Mouse (Mus musculus) testis, adult 2 months (tissue): ENCODE measurements around the gene Zfyve16.

Experiments used
- CTCF ChIP-seq: fragments of 200-500 bp; IDR thresholded peaks from 2 replicates; pipeline ENCODE4 v1.5.1; 2012; ENCODE audit warnings: low read depth, mild to moderate bottlenecking, inconsistent platforms, low read length, moderate library complexity; ENCODE audit not compliant: control insufficient read depth, insufficient read depth, insufficient replicate concordance
- POLR2A ChIP-seq: fragments of 200-500 bp; IDR thresholded peaks from 2 replicates; pipeline ENCODE4 v1.6.1; 2012; ENCODE audit warnings: low read depth, mild to moderate bottlenecking, inconsistent platforms, low read length, moderate library complexity; ENCODE audit not compliant: control insufficient read depth

- TF ChIP-seq CTCF: no peak
- TF ChIP-seq POLR2A: no peak
Observed at GRCm38 (mm10) chr13:92469381-92469780, 61.3 kb downstream of the Zfyve16 start.
